Mouse (Mus musculus): Measurements from ENCODE around the gene Pcca. TPM values are rescaled to one million over a fixed set of nuclear protein-coding genes. Genes with fewer than 3 reads are reported as not detected.

Pcca gene
- polyA plus RNA-seq, 1 experiment: 18.8 TPM

- Histone ChIP-seq H3K27me3 (ENCODE audit: control insufficient read depth, insufficient read depth, insufficient read length) (no peaks in the 10 kb centered on the region), H3ac (ENCODE audit: control insufficient read depth, insufficient read length) (no peak overlapping the region), H3K79me2 (ENCODE audit: control insufficient read depth, insufficient read depth) (no peaks in the 10 kb centered on the region), H3K36me3 (ENCODE audit: control insufficient read depth, insufficient read depth) (no peaks in the 10 kb centered on the region), H3K4me2 (ENCODE audit: low read depth) (no peak overlapping the region), H3K4me3 (no peak overlapping the region)
- no peak for TF ChIP-seq POLR2A (IDR thresholded peaks at IDR 0.05; ENCODE audit: insufficient read length, low read depth)
- no peak for TF ChIP-seq TCF3 (IDR thresholded peaks at IDR 0.05; ENCODE audit: insufficient read length, low read depth)
- no peak for TF ChIP-seq POLR2AphosphoS2 (IDR thresholded peaks at IDR 0.05; ENCODE audit: insufficient read length, low read depth)
- TF ChIP-seq MYOG (IDR thresholded peaks at IDR 0.05; ENCODE audit: control insufficient read depth in 1 of 3, insufficient read depth in 1 of 3, insufficient read length in 2 of 3, low read depth in 2 of 3): no peak
- no peak for TF ChIP-seq MAX (IDR thresholded peaks at IDR 0.05; ENCODE audit: low read depth)
- no peak for TF ChIP-seq REST (IDR thresholded peaks at IDR 0.05; ENCODE audit: insufficient read depth, insufficient read length)
- TF ChIP-seq TCF12 (IDR thresholded peaks at IDR 0.05; ENCODE audit: insufficient read depth, poor library complexity, severe bottlenecking): no peak
- TF ChIP-seq MYOD1 (IDR thresholded peaks at IDR 0.05; ENCODE audit: control insufficient read depth in 1 of 3, insufficient read length in 2 of 3, low read depth in 2 of 3): no peak
- no peak for TF ChIP-seq E2F4 (IDR thresholded peaks at IDR 0.05; ENCODE audit: insufficient read depth)
- TF ChIP-seq SRF (IDR thresholded peaks at IDR 0.05; ENCODE audit: control insufficient read depth, insufficient read length, low read depth): no peak
- TF ChIP-seq CEBPB (IDR thresholded peaks at IDR 0.05; ENCODE audit: insufficient read depth, poor library complexity, severe bottlenecking): no peak
- TF ChIP-seq USF1 (IDR thresholded peaks at IDR 0.05; ENCODE audit: low read depth): no peak
These were observed 226.7 kb downstream of the Pcca start for GRCm38 (mm10) chr14:122760803-122761202.

- Histone ChIP-seq H3K79me2 (ENCODE audit: control insufficient read depth, insufficient read depth) (no peaks in the 10 kb centered on the region), H3K36me3 (ENCODE audit: control insufficient read depth, insufficient read depth) (no peaks in the 10 kb centered on the region), H3K27me3 (ENCODE audit: control insufficient read depth, insufficient read depth, insufficient read length) (no peaks in the 10 kb centered on the region), H3K4me2 (ENCODE audit: low read depth) (no peak overlapping the region), H3K4me3 (no peak overlapping the region), H3ac (ENCODE audit: control insufficient read depth, insufficient read length) (no peak overlapping the region)
- TF ChIP-seq E2F4 (IDR thresholded peaks at IDR 0.05; ENCODE audit: insufficient read depth): no peak
- no peak for TF ChIP-seq POLR2A (IDR thresholded peaks at IDR 0.05; ENCODE audit: insufficient read length, low read depth)
- TF ChIP-seq MYOD1 (IDR thresholded peaks at IDR 0.05; ENCODE audit: control insufficient read depth in 1 of 3, insufficient read length in 2 of 3, low read depth in 2 of 3): no peak
- no peak for TF ChIP-seq TCF3 (IDR thresholded peaks at IDR 0.05; ENCODE audit: insufficient read length, low read depth)
- no peak for TF ChIP-seq MYOG (IDR thresholded peaks at IDR 0.05; ENCODE audit: control insufficient read depth in 1 of 3, insufficient read depth in 1 of 3, insufficient read length in 2 of 3, low read depth in 2 of 3)
- no peak for TF ChIP-seq POLR2AphosphoS2 (IDR thresholded peaks at IDR 0.05; ENCODE audit: insufficient read length, low read depth)
- TF ChIP-seq MAX (IDR thresholded peaks at IDR 0.05; ENCODE audit: low read depth): no peak
- no peak for TF ChIP-seq USF1 (IDR thresholded peaks at IDR 0.05; ENCODE audit: low read depth)
- no peak for TF ChIP-seq TCF12 (IDR thresholded peaks at IDR 0.05; ENCODE audit: insufficient read depth, poor library complexity, severe bottlenecking)
- TF ChIP-seq SRF (IDR thresholded peaks at IDR 0.05; ENCODE audit: control insufficient read depth, insufficient read length, low read depth): no peak
- TF ChIP-seq CEBPB (IDR thresholded peaks at IDR 0.05; ENCODE audit: insufficient read depth, poor library complexity, severe bottlenecking): no peak
- no peak for TF ChIP-seq REST (IDR thresholded peaks at IDR 0.05; ENCODE audit: insufficient read depth, insufficient read length)
These were observed 228.5 kb downstream of the Pcca start for GRCm38 (mm10) chr14:122762603-122763002.

- Histone ChIP-seq H3K79me2 (ENCODE audit: control insufficient read depth, insufficient read depth) (no peaks in the 10 kb centered on the region), H3K4me2 (ENCODE audit: low read depth) (no peak overlapping the region), H3K27me3 (ENCODE audit: control insufficient read depth, insufficient read depth, insufficient read length) (no peaks in the 10 kb centered on the region), H3ac (ENCODE audit: control insufficient read depth, insufficient read length) (no peak overlapping the region), H3K36me3 (ENCODE audit: control insufficient read depth, insufficient read depth) (no peaks in the 10 kb centered on the region), H3K4me3 (no peak overlapping the region)
- TF ChIP-seq E2F4 (IDR thresholded peaks at IDR 0.05; ENCODE audit: insufficient read depth) (no peak), POLR2A (IDR thresholded peaks at IDR 0.05; ENCODE audit: insufficient read length, low read depth) (no peak), REST (IDR thresholded peaks at IDR 0.05; ENCODE audit: insufficient read depth, insufficient read length) (no peak), MAX (IDR thresholded peaks at IDR 0.05; ENCODE audit: low read depth) (no peak), USF1 (IDR thresholded peaks at IDR 0.05; ENCODE audit: low read depth) (no peak), MYOG (IDR thresholded peaks at IDR 0.05; ENCODE audit: control insufficient read depth in 1 of 3, insufficient read depth in 1 of 3, insufficient read length in 2 of 3, low read depth in 2 of 3) (no peak), POLR2AphosphoS2 (IDR thresholded peaks at IDR 0.05; ENCODE audit: insufficient read length, low read depth) (no peak), SRF (IDR thresholded peaks at IDR 0.05; ENCODE audit: control insufficient read depth, insufficient read length, low read depth) (no peak), TCF12 (IDR thresholded peaks at IDR 0.05; ENCODE audit: insufficient read depth, poor library complexity, severe bottlenecking) (no peak), MYOD1 (IDR thresholded peaks at IDR 0.05; ENCODE audit: control insufficient read depth in 1 of 3, insufficient read length in 2 of 3, low read depth in 2 of 3) (no peak)
These were observed 231.8 kb downstream of the Pcca start for GRCm38 (mm10) chr14:122765951-122766350.

GRCm38 (mm10) chr14:122766448-122766847 is 232.3 kb downstream of the Pcca start:
- no peaks in the 10 kb centered on the region for H3K27me3 ChIP-seq (ENCODE audit: control insufficient read depth, insufficient read depth, insufficient read length)
- TF ChIP-seq TCF12 (IDR thresholded peaks at IDR 0.05; ENCODE audit: insufficient read depth, poor library complexity, severe bottlenecking) (no peak), POLR2A (IDR thresholded peaks at IDR 0.05; ENCODE audit: insufficient read length, low read depth) (no peak), REST (IDR thresholded peaks at IDR 0.05; ENCODE audit: insufficient read depth, insufficient read length) (no peak), MYOG (IDR thresholded peaks at IDR 0.05; ENCODE audit: control insufficient read depth in 1 of 3, insufficient read depth in 1 of 3, insufficient read length in 2 of 3, low read depth in 2 of 3) (no peak), POLR2AphosphoS2 (IDR thresholded peaks at IDR 0.05; ENCODE audit: insufficient read length, low read depth) (no peak), SRF (IDR thresholded peaks at IDR 0.05; ENCODE audit: control insufficient read depth, insufficient read length, low read depth) (no peak), MYOD1 (IDR thresholded peaks at IDR 0.05; ENCODE audit: control insufficient read depth in 1 of 3, insufficient read length in 2 of 3, low read depth in 2 of 3) (no peak), TCF3 (IDR thresholded peaks at IDR 0.05; ENCODE audit: insufficient read length, low read depth) (no peak)
- H3K79me2 ChIP-seq (ENCODE audit: control insufficient read depth, insufficient read depth): no peaks in the 10 kb centered on the region
- H3K4me2 ChIP-seq (ENCODE audit: low read depth): no peak overlapping the region
- H3ac ChIP-seq (ENCODE audit: control insufficient read depth, insufficient read length): no peak overlapping the region
- H3K36me3 ChIP-seq (ENCODE audit: control insufficient read depth, insufficient read depth): no peaks in the 10 kb centered on the region
- no peak overlapping the region for H3K4me3 ChIP-seq

Measured in myocyte (in vitro differentiated cells).